Mouse (Mus musculus) ES-Bruce4 (cell line): ENCODE results near the gene Atp5s. TPM values are rescaled to one million over a fixed set of nuclear protein-coding genes. Genes with fewer than 3 reads are reported as not detected.

Source experiments
- H3K27ac ChIP-seq: 2 replicates; pipeline ENCODE4 v1.5.1; 2012; ENCODE audit warnings: low read length, inconsistent platforms; ENCODE audit not compliant: insufficient read depth
- H3K27me3 ChIP-seq: 2 replicates; pipeline ENCODE4 v1.6.1; 2012; ENCODE audit warnings: mild to moderate bottlenecking, low read length, inconsistent platforms; ENCODE audit not compliant: control insufficient read depth, poor library complexity, insufficient read depth, severe bottlenecking
- H3K36me3 ChIP-seq: 2 replicates; pipeline ENCODE4 v1.6.1; 2012; ENCODE audit warnings: inconsistent platforms, mild to moderate bottlenecking, low read length, moderate library complexity; ENCODE audit not compliant: control insufficient read depth, poor library complexity, insufficient read depth, severe bottlenecking
- H3K4me1 ChIP-seq: one replicate; pipeline ENCODE4 v1.8.1; 2011; ENCODE audit warnings: low read length; ENCODE audit not compliant: control insufficient read depth, insufficient read depth
- H3K4me3 ChIP-seq: 2 replicates; pipeline ENCODE4 v1.5.1; 2011; ENCODE audit warnings: low read depth, mild to moderate bottlenecking, low read length
- H3K9ac ChIP-seq: 2 replicates; pipeline ENCODE4 v1.6.1; 2012; ENCODE audit warnings: low read depth, mild to moderate bottlenecking, inconsistent platforms; ENCODE audit not compliant: poor library complexity, severe bottlenecking
- H3K9me3 ChIP-seq: replicated peaks from 2 replicates; pipeline ENCODE4 v1.6.1; 2012; ENCODE audit warnings: mild to moderate bottlenecking, low read length, inconsistent platforms; ENCODE audit not compliant: control insufficient read depth, poor library complexity, insufficient read depth, severe bottlenecking
- CTCF ChIP-seq: IDR thresholded peaks from one replicate; pipeline ENCODE4 v1.8.1; 2011; ENCODE audit warnings: low read depth, low read length
- EP300 ChIP-seq: IDR thresholded peaks from 2 replicates; pipeline ENCODE4 v1.6.1; 2011; ENCODE audit warnings: low read depth, low read length; ENCODE audit not compliant: insufficient read depth
- POLR2A ChIP-seq: IDR thresholded peaks from one replicate; pipeline ENCODE4 v1.8.1; 2011; ENCODE audit warnings: low read length; ENCODE audit not compliant: insufficient read depth
- polyA plus RNA-seq: library from polyadenylated mRNA; stranded (reverse); fragments of >200 nt; gene quantifications from 2 replicates; pipeline ENCODE4 v1.2.4, GENCODE M21; 2011; ENCODE audit warnings: low read depth; ENCODE audit not compliant: missing spikeins, insufficient read depth, insufficient read length

Atp5s gene
- polyA plus RNA-seq, 1 experiment: 28.4 TPM

- no peaks in the 10 kb centered on the region for H3K9me3 ChIP-seq
- no peak overlapping the region for H3K9ac ChIP-seq
- no peaks in the 10 kb centered on the region for H3K27me3 ChIP-seq
- no peaks in the 10 kb centered on the region for H3K36me3 ChIP-seq
- TF ChIP-seq POLR2A (no peak), EP300 (no peak), CTCF (no peak)
- H3K4me1 ChIP-seq: no peaks in the 10 kb centered on the region
- no peak overlapping the region for H3K27ac ChIP-seq
- no peak overlapping the region for H3K4me3 ChIP-seq
Observed at GRCm38 (mm10) chr12:69758221-69759185, 33.8 kb downstream of the Atp5s start.

- Histone ChIP-seq H3K9ac (no peak overlapping the region), H3K4me1 (no peaks in the 10 kb centered on the region), H3K4me3 (no peak overlapping the region), H3K9me3 (no peaks in the 10 kb centered on the region), H3K27me3 (no peaks in the 10 kb centered on the region), H3K27ac (no peak overlapping the region), H3K36me3 (no peaks in the 10 kb centered on the region)
- TF ChIP-seq EP300 (no peak), CTCF (no peak), POLR2A (no peak)
Observed at GRCm38 (mm10) chr12:69759267-69759885, 34.6 kb downstream of the Atp5s start.

GRCm38 (mm10) chr12:69760014-69760413 is 35.3 kb downstream of the Atp5s start:
- no peaks in the 10 kb centered on the region for H3K36me3 ChIP-seq
- no peak overlapping the region for H3K4me3 ChIP-seq
- H3K9me3 ChIP-seq: no peaks in the 10 kb centered on the region
- no peaks in the 10 kb centered on the region for H3K4me1 ChIP-seq
- H3K27ac ChIP-seq: no peak overlapping the region
- no peaks in the 10 kb centered on the region for H3K27me3 ChIP-seq
- no peak for TF ChIP-seq EP300
- no peak for TF ChIP-seq POLR2A
- TF ChIP-seq CTCF: no peak
- H3K9ac ChIP-seq: no peak overlapping the region

- H3K9me3 ChIP-seq: no peaks in the 10 kb centered on the region
- no peaks in the 10 kb centered on the region for H3K36me3 ChIP-seq
- H3K27ac ChIP-seq: no peak overlapping the region
- no peak overlapping the region for H3K9ac ChIP-seq
- TF ChIP-seq EP300: no peak
- no peak for TF ChIP-seq POLR2A
- TF ChIP-seq CTCF: no peak
- H3K4me1 ChIP-seq: no peaks in the 10 kb centered on the region
- H3K27me3 ChIP-seq: no peaks in the 10 kb centered on the region
- no peak overlapping the region for H3K4me3 ChIP-seq
Observed at GRCm38 (mm10) chr12:69760743-69761406, 36.1 kb downstream of the Atp5s start.

GRCm38 (mm10) chr12:69761603-69762002 is 36.9 kb downstream of the Atp5s start:
- Histone ChIP-seq H3K9ac (no peak overlapping the region), H3K36me3 (no peaks in the 10 kb centered on the region), H3K4me1 (no peaks in the 10 kb centered on the region), H3K27me3 (no peaks in the 10 kb centered on the region), H3K27ac (no peak overlapping the region), H3K4me3 (no peak overlapping the region), H3K9me3 (no peaks in the 10 kb centered on the region)
- TF ChIP-seq EP300 (no peak), CTCF (no peak), POLR2A (no peak)

GRCm38 (mm10) chr12:69765543-69765942 is 40.8 kb downstream of the Atp5s start:
- TF ChIP-seq EP300: no peak
- Histone ChIP-seq H3K9ac (no peak overlapping the region), H3K4me3 (no peak overlapping the region), H3K9me3 (no peaks in the 10 kb centered on the region), H3K36me3 (no peaks in the 10 kb centered on the region), H3K27ac (no peak overlapping the region), H3K4me1 (no peaks in the 10 kb centered on the region), H3K27me3 (no peaks in the 10 kb centered on the region)
